Mouse (Mus musculus): ENCODE measurements around the gene Stmnd1. TPM values are rescaled to one million over a fixed set of nuclear protein-coding genes. Genes with fewer than 3 reads are reported as not detected.
A peak's percentile ranks its signal among the peaks of the same experiment; 100 is the strongest.
"Not testable (repeated sequence)": the region's sequence is repeated elsewhere in the genome, so short reads cannot be mapped to it uniquely, and the experiment has no call there.

Gene Stmnd1
- total RNA-seq, 1 experiment from 2014 or later, result not detected

DNA sequence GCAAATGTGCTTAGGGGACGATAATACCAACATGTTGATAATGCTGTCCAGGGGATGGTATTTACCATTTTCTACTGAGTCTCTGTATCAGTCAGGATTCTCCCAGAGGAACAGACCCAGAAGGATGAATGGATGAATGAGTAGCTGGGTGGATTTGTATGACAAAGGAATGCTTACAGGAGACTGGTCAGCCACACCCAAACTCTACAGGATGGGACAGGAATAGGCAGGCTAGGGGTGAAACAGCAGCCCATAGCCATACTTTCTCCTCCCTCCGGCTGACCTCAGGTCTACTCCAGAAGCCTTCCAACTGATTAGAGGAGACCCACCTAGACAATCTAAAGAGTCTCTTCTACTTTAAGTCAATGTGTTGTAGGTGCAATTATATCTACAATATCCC, 9.0 kb downstream of the Stmnd1 start:
- ATAC-seq (ENCODE audit: extremely low read depth, insufficient number of reproducible peaks, low FRiP score, poor library complexity, severe bottlenecking), result no peak

DNA sequence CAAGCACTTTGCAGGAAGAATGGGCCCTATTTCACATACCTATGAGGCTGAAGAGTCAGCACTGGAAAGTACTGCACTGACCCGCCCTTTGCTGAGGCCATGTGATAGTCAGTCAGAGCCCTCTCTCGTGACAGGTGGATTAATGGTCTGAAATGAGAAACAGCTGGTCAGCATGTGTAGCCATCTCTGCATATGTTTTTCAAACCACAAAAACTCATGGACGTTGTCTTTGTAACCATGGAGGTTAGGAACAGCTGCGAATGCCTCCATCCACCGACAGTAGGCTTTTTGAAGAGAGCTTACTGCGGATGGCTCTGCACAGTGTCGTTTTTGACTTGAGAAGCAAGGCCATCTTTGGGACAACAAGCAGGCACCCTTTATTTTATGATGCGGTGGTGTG, 14.3 kb downstream of the Stmnd1 start:
- no peak for ATAC-seq (ENCODE audit: extremely low read depth, insufficient number of reproducible peaks, low FRiP score, poor library complexity, severe bottlenecking)

DNA sequence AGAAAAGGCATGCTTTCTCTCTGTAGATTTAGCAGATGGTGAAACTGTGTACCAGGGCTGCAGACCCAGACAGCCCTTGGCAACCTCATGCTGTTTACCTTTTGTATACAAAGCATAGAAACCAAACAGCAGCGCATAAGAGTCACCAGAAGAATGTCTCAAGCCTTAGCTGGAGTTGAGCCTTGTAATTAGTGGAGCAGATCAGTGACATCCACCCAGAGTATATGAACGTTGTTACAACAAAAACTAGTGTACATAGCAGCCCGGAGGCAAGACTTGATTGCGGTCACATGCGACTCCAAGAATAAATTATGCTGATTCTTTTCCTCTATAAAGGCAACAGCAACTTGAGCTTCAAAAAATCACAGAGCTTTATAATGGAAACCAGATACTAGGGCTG, 14.9 kb downstream of the Stmnd1 start:
- no peak for ATAC-seq (ENCODE audit: extremely low read depth, insufficient number of reproducible peaks, low FRiP score, poor library complexity, severe bottlenecking)

DNA sequence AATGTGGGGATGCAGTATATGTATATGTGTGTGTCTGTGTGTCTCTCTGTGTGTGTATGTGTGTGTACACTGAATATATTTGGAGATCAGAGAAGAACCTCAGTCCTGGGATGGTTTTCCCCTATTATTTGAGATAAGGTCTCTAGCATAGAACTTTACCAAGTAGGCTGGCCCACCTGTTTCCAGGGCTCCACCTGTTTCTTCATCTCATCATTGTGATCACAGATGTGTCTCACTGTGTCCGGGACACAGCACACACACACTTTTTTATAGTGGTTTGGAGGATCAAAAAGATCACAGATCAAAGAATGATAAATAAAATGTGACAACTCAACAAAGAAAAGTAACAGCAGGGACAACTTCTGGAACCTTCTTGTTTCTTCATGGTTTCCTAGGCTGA, 17.0 kb downstream of the Stmnd1 start:
- ATAC-seq (ENCODE audit: extremely low read depth, insufficient number of reproducible peaks, low FRiP score, poor library complexity, severe bottlenecking), result no peak

DNA sequence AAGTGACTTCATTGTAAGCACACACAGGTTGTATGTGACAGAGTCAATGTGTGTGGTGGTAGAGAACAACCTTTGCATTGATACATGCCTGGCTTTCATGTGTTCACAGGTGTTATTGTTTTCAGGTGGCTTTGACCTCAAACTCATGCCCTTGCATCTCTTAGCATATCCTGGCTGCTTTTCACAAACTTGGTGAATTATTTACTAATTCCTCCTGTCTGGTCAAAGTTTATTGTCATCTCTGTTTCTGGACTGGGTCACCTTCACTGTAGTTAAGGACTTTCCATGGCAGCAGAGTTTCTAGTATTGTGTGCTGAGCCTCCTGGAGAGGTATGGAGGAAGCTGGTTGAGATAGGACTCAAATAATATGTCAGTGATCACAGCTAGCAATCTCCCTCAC, 20.8 kb downstream of the Stmnd1 start:
- ATAC-seq (ENCODE audit: extremely low read depth, insufficient number of reproducible peaks, low FRiP score, poor library complexity, severe bottlenecking), result no peak

DNA sequence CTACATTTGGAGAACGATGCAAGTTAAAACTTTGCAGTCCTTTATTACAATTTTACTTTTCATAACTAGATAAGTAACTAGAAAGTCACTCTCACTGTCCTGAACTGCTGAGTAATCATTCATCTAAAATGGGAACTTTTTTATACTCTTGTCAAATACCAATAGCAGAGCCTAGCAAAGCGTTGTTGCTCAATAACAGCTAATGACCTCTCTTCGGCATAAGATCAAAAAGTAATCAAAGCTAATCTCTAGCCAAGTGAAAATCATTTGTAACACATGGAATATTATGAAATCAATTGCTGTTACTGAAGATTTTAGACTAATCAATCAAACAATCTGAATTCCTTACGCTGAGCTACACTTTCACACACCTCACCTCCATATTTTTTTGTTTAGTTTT, 24.2 kb downstream of the Stmnd1 start:
- ATAC-seq (ENCODE audit: extremely low read depth, insufficient number of reproducible peaks, low FRiP score, poor library complexity, severe bottlenecking), result no peak

DNA sequence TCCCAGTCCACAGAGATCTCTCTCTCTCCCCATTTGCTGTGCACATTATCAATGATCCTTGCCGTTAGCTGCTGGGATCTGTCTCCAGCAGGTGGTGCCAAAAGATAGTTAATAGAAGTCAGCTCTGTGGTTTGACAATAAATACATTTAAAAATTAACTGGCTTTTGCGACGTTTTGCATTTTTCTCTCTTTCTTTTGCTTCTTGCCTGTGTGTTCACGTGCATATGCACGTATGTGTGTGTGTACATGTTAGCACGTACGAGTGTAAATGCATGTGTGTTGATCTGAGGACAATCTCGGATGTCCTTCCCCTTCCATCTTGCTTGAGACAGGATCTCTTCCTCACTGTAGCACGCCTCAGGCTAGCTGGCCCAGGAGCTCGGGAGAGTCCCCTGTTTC, 37.3 kb downstream of the Stmnd1 start:
- ATAC-seq (ENCODE audit: extremely low read depth, insufficient number of reproducible peaks, low FRiP score, poor library complexity, severe bottlenecking), result no peak

DNA sequence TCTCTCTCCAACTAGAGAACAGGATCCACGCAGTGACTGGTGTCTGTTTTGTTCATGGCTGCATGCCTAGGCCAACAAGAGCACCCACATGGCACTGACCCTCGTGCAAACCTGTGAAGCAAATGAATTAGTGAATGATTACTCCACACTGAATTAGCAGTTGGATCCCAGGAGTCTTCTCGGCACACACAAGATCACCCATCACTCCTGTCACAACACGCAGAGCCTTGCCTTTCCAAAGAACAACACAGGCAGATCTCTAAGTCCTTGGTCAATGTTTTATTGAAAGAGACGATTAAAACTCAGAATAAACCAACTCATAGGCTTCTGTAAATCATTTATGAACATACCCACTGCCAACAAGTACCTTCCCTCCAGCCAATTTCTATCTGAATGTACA, 39.7 kb downstream of the Stmnd1 start:
- ATAC-seq (ENCODE audit: extremely low read depth, insufficient number of reproducible peaks, low FRiP score, poor library complexity, severe bottlenecking), result no peak

DNA sequence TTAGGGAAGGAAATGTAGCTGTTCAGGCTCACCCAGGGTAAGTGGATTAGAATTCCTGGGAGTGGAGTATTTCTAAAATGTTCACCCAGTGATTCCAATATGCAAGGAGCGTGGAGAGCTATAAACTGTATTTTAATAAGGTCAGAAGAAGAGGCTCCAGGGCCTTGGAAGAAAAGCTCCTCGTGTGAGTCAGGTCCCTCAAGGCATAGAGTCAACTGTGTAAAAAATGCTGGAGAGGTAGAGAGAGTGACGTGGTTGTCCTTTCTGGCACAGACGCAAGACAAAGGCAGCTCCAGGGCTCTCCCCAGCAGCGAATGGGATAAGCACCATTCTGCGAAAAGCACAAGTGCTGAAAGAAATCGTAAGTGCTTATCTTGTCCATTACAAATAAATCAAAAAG, 41.6 kb downstream of the Stmnd1 start:
- ATAC-seq (ENCODE audit: extremely low read depth, insufficient number of reproducible peaks, low FRiP score, poor library complexity, severe bottlenecking), result no peak

DNA sequence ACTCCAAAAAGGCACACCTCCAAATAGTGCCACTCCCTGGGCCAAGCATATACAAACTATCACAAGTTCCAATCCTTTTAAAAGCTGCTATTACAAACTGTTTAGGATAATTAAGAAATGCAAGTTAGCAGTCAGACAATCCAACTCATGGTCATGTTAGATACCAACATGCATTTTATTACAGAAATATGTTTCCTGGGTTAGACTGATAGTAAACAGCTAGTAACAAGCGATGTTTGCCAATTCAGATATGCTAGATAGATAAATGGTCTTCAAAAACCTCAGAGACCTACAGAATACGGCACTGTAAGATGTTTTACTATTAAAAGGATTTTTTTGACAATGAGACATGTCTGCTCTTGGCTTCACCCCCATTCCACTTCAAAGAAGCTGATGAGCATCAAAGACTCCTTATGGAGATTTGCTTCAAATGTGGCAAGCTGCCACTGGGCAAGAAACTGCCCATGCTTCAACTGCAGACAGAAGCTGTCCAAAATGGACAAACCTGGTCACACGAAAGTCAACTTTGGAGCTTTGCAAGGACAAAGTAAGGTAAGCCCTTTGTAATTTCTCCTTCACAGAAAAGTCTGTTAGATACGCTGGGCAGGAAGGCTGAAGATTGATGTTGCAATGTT, 52.9 kb downstream of the Stmnd1 start:
- no peak for ATAC-seq (ENCODE audit: extremely low read depth, insufficient number of reproducible peaks, low FRiP score, poor library complexity, severe bottlenecking)

DNA sequence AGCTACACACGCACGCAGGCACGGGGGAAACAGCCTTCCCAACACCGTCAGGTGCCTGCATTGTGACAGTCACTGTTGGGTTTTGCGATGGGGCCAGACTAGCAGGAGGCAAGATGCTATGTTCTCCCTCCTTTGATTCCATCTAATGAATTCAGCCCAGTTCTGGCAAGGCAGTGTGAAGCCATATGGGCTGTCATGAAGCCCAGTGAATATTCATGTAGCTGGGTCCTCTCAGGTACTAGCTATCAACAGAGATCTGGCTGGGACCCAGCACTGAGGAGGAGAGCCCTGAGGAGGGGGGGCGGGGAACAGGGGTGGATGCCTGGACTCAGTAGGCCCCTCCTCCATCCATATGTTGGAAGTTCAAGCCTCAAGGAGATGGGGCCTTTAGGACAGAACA, 61.5 kb downstream of the Stmnd1 start:
- no peak for ATAC-seq (ENCODE audit: extremely low read depth, insufficient number of reproducible peaks, low FRiP score, poor library complexity, severe bottlenecking)

DNA sequence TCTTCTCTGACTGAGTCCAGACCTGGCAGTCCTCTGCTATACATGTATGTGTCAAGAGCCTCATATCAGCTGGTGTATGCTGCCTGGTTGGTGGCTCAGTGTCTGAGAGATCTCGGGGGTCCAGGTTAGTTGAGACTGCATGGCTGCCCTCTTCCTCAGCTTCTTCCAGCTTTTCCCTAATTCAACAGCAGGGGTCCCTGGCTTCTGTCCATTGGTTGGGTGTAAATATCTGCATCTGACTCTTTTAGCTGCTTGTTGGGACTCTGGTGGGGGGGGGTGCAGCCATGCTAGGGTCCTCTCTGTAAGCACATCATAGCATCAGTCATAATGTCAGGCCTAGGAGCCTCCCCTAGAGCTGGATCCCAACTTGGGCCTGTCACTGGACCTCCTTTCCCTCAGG, 62.8 kb downstream of the Stmnd1 start:
- not testable (repeated sequence) for ATAC-seq (ENCODE audit: extremely low read depth, insufficient number of reproducible peaks, low FRiP score, poor library complexity, severe bottlenecking)

DNA sequence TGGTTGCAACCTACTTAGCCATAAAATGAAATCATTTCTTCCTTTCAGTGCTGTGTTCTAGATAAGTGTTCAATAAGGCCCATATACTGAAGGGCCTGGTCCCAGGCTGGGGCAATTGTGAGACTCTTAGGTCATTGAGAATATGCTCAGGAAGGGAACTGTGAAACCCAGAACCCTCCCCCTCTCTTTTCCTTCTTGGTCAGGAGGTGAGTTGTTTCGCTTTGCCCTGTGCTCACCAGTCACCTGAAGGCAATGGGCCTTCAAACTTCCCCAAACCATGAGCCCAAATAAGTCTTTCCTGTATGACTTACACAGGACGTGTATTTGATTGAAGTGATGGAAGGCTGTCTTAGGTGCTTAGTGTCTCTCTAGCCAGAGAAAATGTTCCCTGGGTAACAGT, 64.3 kb downstream of the Stmnd1 start:
- peak; percentile 51 for ATAC-seq (ENCODE audit: extremely low read depth, insufficient number of reproducible peaks, low FRiP score, poor library complexity, severe bottlenecking)

DNA sequence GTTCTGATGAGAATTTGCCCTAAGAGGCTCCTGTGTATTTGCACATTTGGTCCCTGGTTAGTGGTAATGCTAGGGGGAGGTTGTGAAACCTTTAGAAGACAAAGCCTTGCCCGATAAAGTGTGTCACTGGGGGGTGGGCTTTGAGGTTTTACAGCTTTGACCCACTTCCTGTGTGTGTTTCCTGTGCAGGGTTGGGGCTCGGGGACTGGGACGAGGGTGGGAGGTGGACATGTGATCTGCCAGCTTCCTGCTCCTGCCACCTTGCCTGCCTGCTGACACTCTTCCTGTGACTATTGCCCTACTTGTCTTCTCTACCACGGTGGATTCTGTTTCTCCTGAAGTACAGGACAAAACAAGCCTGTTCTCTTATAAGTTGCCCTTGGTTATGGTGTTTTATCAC, 66.4 kb downstream of the Stmnd1 start:
- peak; percentile 56 for ATAC-seq (ENCODE audit: extremely low read depth, insufficient number of reproducible peaks, low FRiP score, poor library complexity, severe bottlenecking)

DNA sequence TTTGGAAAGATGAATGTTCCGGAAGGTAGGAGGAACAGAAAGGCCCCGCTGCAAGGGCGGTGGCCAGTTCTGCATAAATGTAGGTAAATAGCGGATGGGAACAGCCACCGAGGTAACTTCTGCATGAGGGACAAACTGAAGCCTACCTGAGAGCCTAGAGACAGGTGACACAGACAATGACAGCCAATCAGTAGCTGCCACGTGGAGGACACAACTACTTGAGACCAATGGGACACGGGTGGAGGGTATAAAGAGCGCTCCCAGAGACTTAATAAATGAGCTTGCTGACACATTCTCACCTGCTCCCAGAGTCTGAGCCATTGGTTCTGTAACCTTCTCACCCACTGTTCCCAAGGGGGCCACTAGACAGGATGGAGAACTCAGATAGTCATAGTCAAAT, 67.1 kb downstream of the Stmnd1 start:
- no peak for ATAC-seq (ENCODE audit: extremely low read depth, insufficient number of reproducible peaks, low FRiP score, poor library complexity, severe bottlenecking)

DNA sequence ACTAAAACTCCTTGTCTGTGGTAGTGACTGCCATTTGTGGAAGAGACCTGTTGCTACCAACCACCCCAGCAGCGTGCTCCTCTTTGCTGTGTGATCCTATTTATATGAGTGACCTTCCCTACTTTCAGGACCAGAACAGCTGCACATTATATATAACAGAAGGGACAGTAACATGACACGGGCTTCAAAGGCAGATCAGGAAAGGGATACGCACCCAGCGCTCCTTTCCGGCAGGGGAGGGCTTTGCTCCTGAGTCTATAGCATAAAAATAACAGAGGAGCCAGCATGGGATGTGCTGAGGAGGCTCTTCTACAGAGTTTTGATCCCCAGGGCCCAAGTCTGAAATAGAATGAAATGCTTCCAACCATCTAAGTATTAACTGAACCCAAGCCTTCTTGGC, 67.9 kb downstream of the Stmnd1 start:
- no peak for ATAC-seq (ENCODE audit: extremely low read depth, insufficient number of reproducible peaks, low FRiP score, poor library complexity, severe bottlenecking)

DNA sequence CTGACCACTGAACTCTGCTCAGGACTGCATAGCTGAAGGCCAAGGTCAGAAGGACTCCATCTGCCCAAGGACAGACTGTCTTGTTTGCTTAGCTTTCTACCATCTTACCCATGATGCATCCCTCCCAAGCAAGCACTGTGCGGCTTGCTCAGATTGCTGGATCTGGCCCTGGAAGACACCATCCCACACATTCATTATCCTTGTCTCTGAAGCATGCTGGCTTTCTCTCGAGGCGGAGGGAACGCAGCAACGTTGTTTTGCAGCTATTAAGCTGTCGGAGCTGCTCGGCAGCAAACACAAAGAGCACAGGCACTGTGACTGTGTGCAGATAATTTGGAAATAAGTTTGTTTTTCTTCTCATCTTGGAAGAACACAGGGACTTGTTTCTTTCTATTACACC, 69.7 kb downstream of the Stmnd1 start:
- no peak for ATAC-seq (ENCODE audit: extremely low read depth, insufficient number of reproducible peaks, low FRiP score, poor library complexity, severe bottlenecking)

DNA sequence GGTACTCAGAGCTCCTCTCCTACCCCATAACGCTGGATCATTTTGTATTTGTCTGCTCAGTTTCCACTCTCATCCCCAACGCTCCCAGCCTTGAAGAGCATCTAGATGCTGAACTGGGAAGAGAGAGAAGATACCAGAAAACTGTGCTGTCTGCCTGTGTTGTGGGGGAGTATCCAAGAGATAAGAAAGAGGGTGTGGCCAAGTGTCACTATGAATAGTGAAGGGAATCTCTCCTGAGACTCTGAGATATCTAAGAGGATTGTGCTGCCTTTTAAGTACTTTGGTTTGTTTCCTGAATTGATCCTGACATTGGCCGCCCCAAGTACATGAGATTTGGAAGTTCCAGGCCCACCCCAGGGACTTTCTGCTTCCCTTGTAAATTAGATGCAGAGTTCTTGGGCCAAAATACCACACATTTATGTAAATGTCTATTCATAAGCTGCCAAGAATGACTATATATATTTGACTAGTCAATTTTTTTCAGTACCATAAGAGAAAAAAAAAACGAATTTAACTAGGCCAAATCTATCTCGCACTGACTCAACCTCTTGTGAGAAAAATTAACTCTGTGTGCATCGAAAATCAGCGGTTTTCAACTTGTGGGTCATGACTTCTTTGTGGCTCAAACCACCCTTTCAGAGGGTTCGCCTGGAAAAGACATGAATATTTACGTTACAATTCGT, 73.5 kb downstream of the Stmnd1 start:
- ATAC-seq (ENCODE audit: extremely low read depth, insufficient number of reproducible peaks, low FRiP score, poor library complexity, severe bottlenecking), result no peak

DNA sequence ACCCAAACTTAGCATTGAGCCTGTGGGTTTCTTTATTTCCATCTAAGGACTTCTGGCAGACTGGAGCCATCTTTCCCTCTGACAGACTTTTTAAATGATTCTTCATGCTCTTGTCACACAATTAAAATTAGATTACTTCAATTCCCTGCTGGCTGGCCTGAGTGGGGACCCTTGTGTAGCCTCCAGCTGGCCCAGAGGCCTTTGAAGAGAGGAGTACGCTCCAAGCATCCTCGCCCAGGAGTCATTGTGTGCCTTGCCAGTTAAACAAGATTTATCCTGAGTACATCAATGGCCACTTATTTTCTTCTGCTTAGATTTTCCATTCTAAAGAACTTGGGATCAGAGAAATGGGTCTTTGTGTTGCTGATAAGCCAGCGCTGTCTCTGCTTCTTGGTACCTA, 76.1 kb downstream of the Stmnd1 start:
- ATAC-seq (ENCODE audit: extremely low read depth, insufficient number of reproducible peaks, low FRiP score, poor library complexity, severe bottlenecking), result no peak
